Mouse (Mus musculus) left cerebral cortex, adult 18-20 months (tissue): Measurements from ENCODE around the gene Gdpgp1. TPM values are rescaled to one million over a fixed set of nuclear protein-coding genes. Genes with fewer than 3 reads are reported as not detected.

Experiments used
- DNase-seq, 2 experiments: peaks; one replicate each; pipeline ENCODE4 v3.0.0; 2021 to 2022; ENCODE audit warnings: low spot score in 2 of 2, mixed read lengths in 1 of 2
- long read RNA-seq, 2 experiments: library from polyadenylated mRNA; stranded (forward); transcript quantifications; one replicate each; pipeline ENCODE4 v2.0.0; 2021
- total RNA-seq, 2 experiments: library from RNA; stranded (reverse); gene quantifications; 2 replicates each; pipeline ENCODE4 v1.2.3; 2021

Gdpgp1 gene
- 1 to 10 TPM; 5.3 to 6.4 TPM for total RNA-seq
- long read RNA-seq, experiment 1, full-length matches to known transcripts = 7 of 10 reads
- long read RNA-seq, experiment 1, partial matches to known transcripts = 0 of 10 reads
- long read RNA-seq, experiment 1, other reads (novel, unspliced or antisense) = 3 of 10 reads
- long read RNA-seq, experiment 2, full-length matches to known transcripts = 5 of 5 reads
- long read RNA-seq, experiment 2, partial matches to known transcripts = 0 of 5 reads
- long read RNA-seq, experiment 2, other reads (novel, unspliced or antisense) = 0 of 5 reads

DNA sequence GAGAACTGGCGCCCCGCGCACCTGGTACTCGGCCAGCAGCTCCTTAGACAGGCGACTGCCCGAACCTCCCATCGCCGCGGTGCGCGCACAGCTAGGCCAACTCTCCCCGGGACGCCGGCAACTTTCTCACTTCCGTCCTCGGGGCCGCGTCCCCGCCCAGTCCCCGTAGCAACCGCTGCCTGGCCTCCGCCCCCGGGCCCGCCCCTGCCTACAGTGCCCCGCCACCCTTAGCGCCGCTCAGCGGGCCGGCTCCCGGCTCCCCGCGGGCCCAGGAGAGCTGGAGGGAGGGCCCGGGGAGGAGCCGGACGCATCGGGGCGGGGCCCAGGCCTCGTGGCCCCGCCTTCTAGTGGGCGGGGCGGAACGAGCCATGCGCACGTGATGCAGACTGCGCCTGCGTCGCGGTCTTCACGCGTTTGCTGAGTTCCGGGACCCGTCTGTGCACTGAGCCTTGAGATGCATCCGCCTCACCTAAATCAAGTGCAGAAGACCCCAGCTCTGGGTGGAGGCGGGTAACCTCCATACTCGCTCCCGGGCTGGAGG, at the start of gene Gdpgp1, which contains the start of gene Cib1:
Gdpgp1 (plus strand) TSS at position 377 of the 541 bp plus-strand sequence.
Cib1 (minus strand) TSS at position 325 of the 541 bp plus-strand sequence.
- peak; percentile 87 to 94 for DNase-seq

GRCm38 (mm10) chr7:80183466-80183865, 49.2 kb upstream of the Gdpgp1 start:
- DNase-seq = no peak

DNA sequence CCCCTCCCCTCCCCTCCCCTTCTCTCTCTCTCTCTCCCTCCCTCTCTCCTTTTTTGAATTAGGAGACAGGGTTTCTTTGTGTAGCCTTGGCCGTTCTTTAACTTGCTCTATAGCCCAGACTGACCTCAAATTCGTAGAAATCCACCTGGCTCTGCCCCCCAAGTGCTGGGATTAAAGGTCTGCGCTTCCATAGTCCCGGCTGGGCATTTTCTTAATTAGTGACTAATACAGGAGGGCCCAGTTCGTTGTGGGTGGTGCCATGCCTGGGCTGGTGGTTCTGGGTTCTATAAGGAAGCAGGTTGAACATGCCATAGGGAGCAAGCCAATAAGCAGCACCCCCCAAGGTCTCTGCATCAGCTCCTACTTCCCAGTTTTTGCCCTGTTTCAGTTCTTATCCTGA, 48.7 kb upstream of the Gdpgp1 start:
- no peak for DNase-seq

GRCm38 (mm10) chr7:80184551-80184950, 48.1 kb upstream of the Gdpgp1 start:
- DNase-seq = no peak

DNA sequence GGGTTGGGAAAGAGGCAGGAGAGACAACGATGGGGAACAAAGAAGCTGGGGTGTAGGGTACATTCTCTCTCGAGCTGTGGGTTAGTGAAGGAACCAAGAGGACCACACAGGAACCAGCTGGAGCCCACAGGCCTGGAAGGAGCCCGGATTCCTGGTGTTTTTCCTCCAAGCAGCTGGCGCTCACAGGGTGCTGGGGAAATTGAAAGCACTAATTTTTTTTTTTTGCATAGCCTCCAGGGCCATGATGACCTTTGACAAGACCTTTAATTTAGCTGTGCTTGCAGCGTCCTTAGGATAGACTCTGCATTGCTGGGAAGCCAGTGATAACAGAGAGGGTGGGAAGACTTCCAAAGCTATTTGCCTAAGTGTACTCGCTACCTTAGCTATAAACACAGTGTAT, 47.7 kb upstream of the Gdpgp1 start:
- no peak for DNase-seq

DNA sequence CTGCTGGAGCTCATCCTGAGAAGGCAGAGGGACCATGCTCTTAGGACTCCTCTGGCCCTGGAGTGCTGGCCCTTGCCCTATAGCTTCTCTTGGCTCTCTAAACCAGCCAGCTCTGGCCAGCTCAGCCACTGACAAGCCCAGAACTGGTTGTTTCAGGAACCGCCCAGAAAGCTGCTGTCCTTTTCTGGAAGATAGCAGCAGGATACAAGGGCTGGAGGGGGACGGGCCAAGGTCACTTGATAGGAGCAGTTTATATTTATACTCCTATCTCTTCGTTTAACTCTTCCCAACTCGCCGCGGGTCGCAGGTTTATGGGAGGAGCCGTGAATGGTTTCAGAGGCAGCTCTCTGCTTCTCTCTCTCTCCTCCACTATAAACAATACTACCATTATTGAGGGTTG, 46.6 kb upstream of the Gdpgp1 start:
- DNase-seq = no peak

DNA sequence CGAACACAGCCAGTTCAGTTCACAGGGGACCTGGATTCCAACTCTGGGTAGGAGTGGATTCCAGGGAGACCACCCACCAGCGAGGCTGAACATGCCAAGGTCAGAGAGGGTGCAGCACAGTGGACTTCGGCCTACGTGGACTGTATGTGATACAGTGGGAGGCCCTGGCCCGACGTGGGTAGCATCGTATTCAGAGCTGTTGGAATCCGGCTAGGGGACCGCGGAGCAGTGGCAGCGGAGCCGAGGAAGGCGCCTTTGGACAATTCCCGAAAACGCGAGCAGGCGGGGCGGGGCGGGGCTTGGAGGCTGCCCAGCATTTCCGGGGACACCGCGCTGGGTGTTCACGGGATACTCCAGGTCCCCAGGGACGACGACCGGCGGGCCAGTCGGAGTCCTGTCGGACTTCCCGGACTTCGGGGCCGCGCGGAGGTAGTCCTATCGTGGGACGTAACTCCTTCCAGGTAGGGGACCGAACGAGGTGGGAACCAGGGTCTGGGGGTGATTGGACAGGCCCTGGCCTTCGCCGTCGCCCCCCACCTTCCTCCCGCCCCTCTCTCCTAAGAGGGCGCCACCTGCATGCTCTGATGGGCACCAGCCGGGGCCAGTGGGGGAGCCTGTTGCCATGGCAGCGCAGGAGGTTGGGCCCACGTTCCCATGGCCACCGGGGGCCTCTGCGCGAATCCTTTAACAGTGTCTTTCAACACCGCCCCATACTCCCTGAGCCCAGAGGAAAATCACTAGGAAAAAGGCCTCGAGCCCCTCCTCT, 46.0 kb upstream of the Gdpgp1 start, which contains the start of gene Sema4b:
Sema4b (plus strand) TSS at position 311 of the 766 bp plus-strand sequence.
- peak; percentile 85 to 93 for DNase-seq

DNA sequence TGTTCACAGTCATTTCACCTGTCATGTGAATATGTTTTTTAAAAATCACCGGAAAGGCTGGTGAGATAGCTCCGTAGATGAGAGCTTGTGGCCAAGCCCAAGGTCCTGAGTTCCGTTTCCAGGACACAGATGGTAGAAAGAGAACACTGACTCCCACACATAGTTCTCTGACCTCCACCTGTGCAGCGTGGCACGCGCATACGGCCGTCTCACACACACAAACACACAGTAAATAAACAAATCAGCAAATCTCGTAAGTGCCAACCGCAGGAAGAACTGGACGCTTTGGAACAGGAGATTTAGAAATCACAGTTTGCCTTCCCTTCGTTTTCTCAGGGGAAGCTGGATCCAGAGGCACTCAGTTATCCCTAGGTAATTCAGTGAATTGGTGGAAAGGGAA, 45.2 kb upstream of the Gdpgp1 start:
- no peak for DNase-seq

DNA sequence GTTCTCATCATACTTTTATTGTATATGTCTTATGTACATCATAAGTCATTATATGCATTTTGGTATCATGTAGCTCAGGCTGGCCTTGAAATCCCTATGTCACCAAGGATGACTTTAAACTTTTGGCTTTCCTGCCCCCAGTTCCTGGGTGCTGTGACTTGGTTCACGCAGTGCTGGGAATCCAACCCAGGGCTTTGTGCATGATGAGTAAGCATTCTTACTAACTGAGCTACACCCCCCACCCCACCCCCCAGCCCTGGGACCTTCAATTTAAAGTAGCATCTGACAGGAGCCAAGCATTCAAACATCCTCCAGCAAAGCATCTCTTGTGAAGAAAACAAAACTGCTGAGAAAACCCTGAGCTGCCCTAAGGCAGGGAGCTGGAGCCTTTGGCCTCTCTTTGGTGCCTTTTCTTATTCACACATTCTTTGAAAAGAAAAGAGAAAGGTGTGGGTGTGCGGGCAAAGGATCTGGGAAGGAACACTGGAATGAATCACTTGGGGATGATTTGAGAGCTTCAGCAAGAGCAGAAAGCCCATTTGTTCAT, 44.0 kb upstream of the Gdpgp1 start:
- DNase-seq = no peak

GRCm38 (mm10) chr7:80189147-80189933, 43.3 kb upstream of the Gdpgp1 start:
- DNase-seq = no peak

GRCm38 (mm10) chr7:80191455-80191854, 41.2 kb upstream of the Gdpgp1 start:
- no peak for DNase-seq

- DNase-seq = peak; percentile 29 to 47
Observed at GRCm38 (mm10) chr7:80192226-80193061, 40.2 kb upstream of the Gdpgp1 start.

GRCm38 (mm10) chr7:80193941-80194739, 38.5 kb upstream of the Gdpgp1 start:
- no peak for DNase-seq

GRCm38 (mm10) chr7:80195146-80195545, 37.5 kb upstream of the Gdpgp1 start:
- no peak for DNase-seq

GRCm38 (mm10) chr7:80195576-80196263, 36.9 kb upstream of the Gdpgp1 start:
- no peak for DNase-seq

GRCm38 (mm10) chr7:80197371-80197770, 35.3 kb upstream of the Gdpgp1 start:
- no peak for DNase-seq

DNA sequence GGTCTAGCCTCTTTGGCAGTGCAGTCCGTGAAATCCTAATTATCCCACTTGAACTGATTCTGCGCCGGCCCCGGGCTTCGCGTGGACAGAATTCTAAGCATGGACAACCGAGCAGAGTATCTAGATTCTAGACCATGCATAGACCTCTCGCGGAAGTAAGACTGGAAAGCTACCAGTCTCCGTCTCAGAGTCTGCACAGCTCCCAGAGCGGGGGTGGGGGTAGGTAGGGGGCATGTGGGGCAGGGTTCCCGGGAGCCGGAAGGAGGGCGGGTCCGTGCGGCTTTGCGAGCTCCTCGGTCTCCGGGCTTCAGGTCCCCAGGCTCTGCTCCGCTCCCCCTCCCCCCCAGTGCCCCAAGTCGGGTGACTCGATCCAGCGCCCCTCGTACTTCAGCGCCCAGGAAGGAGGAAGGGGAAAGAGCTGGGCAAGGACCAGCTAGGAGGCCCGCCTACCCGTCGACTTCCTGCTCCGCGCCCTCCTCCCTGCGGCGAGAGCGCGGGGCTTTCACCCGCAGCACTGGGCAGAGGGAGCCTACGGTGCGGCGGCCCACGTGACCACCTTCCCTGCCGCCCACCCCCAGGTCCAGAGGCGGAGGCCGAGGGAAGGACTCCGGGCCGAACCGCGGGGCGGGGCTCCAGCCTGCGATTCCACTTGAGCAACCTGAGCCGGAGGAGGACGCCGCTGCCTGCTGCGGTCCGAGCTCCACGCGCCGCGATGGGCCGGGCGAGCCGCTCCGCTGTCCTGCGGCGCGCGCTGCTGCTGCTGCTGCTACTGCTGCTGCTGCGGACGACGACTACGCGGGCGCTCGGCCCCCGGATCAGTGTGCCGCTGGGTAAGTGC, 34.5 kb upstream of the Gdpgp1 start:
- DNase-seq = peak; percentile 67 to 85

- DNase-seq = no peak
Observed at GRCm38 (mm10) chr7:80198863-80199262, 33.8 kb upstream of the Gdpgp1 start.
